Mouse (Mus musculus): ENCODE data around the gene Tctn3. TPM values are rescaled to one million over a fixed set of nuclear protein-coding genes. Genes with fewer than 3 reads are reported as not detected.

The Tctn3 gene
- 9.1 TPM for polyA plus RNA-seq (2015; fragmentation: Illumina TruSeq; extraction: RNeasy Lipid Tissue Mini Kit (QIAGEN cat#74804); ENCODE audit: insufficient read depth, low replicate concordance)

DNA sequence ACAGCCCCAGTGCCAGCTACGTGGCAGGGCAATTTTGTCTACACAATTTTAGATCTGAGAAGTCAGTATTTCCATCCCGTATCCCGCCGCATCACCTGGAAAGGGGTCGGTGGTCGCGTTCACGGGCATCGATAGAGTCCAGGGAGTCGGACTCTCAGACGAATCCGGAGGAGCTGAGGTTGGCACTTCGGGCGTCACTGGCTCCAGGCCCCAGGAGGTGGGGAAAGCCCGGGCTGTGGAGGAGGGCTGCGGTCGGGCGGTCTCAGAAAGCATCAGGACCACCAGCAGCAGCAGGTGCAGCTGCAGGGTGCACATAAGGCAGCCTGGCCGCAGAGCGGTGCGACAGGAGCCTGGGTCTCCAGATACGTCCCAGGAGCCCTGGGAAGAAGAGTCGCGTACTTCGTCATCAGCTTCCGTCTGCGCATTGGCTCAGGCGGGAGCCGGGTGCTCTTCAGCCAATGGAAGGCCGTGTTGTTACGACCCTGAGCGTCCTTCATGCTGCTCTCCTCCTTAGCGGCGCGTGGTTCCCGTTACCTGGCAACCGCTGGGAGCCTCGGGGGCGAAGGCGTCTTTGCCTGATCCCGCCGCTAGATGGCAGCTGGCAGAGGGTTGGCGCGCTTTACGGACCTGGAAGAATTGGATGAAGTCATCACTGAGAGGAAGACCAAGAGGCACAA, at the start of gene Tctn3, which contains the start of gene Entpd1:
Tctn3 (minus strand) TSS at position 404 of the 677 bp plus-strand sequence.
Entpd1 (plus strand) TSS at position 537 of the 677 bp plus-strand sequence.

DNA sequence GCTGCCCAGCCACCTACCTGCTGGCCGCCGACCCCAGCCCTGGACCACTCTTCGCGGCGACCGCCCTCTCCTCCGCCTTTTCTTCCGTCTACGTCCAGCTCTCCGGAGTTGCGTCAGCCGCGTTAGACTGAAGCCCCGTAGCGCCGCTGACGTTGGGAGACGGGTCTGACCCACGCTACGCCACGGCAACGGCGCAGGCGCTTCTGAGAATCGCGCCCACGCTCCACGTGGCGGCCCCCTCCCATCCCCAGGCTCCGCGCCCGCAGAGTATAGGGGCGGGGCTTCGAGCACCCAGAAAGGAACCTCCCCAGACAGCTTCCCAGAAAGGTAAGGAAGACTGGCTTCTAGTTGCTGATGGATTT, 23.8 kb downstream of the Tctn3 start, which contains the start of gene Aldh18a1:
Aldh18a1 (minus strand) TSS at position 171 of the 362 bp plus-strand sequence.

Other genes with a start within 250 kb of the Tctn3 start
- gene Sorbs1, start 98.5 kb downstream of the Tctn3 start, polyA plus RNA-seq (2015; fragmentation: Illumina TruSeq; extraction: RNeasy Lipid Tissue Mini Kit (QIAGEN cat#74804); ENCODE audit: insufficient read depth, low replicate concordance) = 24.7 TPM
- 19.0 TPM for gene Aldh18a1, start 23.8 kb downstream of the Tctn3 start, polyA plus RNA-seq (2015; fragmentation: Illumina TruSeq; extraction: RNeasy Lipid Tissue Mini Kit (QIAGEN cat#74804); ENCODE audit: insufficient read depth, low replicate concordance)
- 47.3 TPM for gene Entpd1, start 133 bp upstream of the Tctn3 start, polyA plus RNA-seq (2015; fragmentation: Illumina TruSeq; extraction: RNeasy Lipid Tissue Mini Kit (QIAGEN cat#74804); ENCODE audit: insufficient read depth, low replicate concordance)
- gene Cc2d2b, start 136.5 kb upstream of the Tctn3 start, polyA plus RNA-seq (2015; fragmentation: Illumina TruSeq; extraction: RNeasy Lipid Tissue Mini Kit (QIAGEN cat#74804); ENCODE audit: insufficient read depth, low replicate concordance) = 1.1 TPM
- 15.0 TPM for gene Ccnj, start 219.0 kb upstream of the Tctn3 start, polyA plus RNA-seq (2015; fragmentation: Illumina TruSeq; extraction: RNeasy Lipid Tissue Mini Kit (QIAGEN cat#74804); ENCODE audit: insufficient read depth, low replicate concordance)

All from spleen, adult 10 weeks (tissue).